Mouse (Mus musculus): Measurements from ENCODE around the gene Gm11444.

Gene Gm11444

GRCm38 (mm10) chr11:85835753-85836522 lies 14.2 kb downstream of the Gm11444 start:
- DNase-seq (ENCODE audit: low read depth, low spot score) = no peak

DNA sequence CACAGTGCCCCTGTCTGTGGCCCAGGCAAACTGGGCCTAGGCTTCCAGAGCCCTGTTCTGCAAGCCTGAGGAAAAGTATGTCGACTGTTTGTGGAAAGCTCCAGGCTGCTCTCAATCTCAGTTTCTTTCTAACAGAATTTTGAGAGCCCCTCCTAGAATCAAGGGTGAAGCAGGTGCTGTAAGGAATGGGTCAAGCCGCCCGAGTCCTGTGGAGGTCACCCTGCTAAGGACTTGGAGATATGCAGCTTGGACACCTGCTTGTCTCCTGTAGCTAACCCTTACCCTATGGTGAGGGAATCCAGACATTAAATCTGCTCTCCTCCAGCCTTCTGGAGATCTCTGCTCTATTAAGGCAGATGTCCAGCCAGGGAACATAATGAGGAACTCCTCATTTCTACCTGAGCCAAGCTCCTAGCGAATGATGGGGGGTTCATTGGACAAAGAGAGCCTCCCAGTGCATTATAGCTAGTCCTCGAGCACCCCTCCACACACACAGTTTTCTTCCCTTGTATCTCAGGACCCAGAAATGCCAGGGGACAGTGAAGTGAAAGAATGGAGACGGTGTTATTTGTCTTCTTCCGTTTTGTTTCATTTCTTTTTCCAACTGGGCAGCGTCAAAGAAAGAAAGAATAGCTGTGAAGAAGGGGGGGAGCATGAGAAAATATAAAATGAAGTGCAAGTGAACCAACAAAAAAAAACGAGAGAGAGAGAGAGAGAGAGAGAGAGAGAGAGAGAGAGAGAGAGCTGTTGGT lies 15.0 kb downstream of the Gm11444 start:
- no peak for DNase-seq (ENCODE audit: low read depth, low spot score)

DNA sequence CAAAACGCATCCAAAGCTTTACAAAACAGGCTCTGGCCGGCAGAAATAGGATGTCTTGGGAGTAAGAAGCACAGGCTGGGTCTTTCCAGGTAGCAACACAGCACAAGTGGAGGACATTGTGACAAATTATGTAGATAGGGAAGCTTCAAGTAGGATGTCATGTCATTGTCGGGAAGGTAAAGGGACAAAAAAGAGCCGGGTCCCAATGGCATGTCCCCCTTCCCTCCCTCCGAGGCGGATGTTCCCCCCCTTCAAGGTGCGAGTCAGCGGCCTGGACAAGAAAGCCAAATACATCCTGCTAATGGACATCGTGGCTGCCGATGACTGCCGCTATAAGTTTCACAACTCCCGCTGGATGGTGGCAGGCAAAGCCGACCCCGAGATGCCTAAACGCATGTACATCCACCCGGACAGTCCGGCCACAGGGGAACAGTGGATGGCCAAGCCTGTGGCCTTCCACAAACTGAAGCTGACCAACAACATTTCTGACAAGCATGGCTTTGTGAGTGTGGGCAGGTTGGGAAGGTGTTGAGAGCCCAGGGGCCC lies 15.7 kb downstream of the Gm11444 start:
- no peak for DNase-seq (ENCODE audit: low read depth, low spot score)

GRCm38 (mm10) chr11:85833761-85834385 lies 16.3 kb downstream of the Gm11444 start:
- DNase-seq (ENCODE audit: low read depth, low spot score) = peak; percentile 40

GRCm38 (mm10) chr11:85833081-85833521 lies 17.0 kb downstream of the Gm11444 start:
- DNase-seq (ENCODE audit: low read depth, low spot score) = no peak

GRCm38 (mm10) chr11:85832231-85832924 lies 17.8 kb downstream of the Gm11444 start, which contains the start of gene Tbx2:
Gene Tbx2, plus strand, starts transcription at chr11:85832551.
- peak; percentile 89 for DNase-seq (ENCODE audit: low read depth, low spot score)

- DNase-seq (ENCODE audit: low read depth, low spot score) = peak; percentile 63
These were observed 18.4 kb downstream of the Gm11444 start for GRCm38 (mm10) chr11:85831656-85832230.

- DNase-seq (ENCODE audit: low read depth, low spot score) = peak; percentile 65
These were observed 19.2 kb downstream of the Gm11444 start for GRCm38 (mm10) chr11:85830901-85831341.

- DNase-seq (ENCODE audit: low read depth, low spot score) = peak; percentile 31
These were observed 20.4 kb downstream of the Gm11444 start for GRCm38 (mm10) chr11:85829520-85830440.

GRCm38 (mm10) chr11:85828691-85829519 lies 21.2 kb downstream of the Gm11444 start:
- DNase-seq (ENCODE audit: low read depth, low spot score) = no peak

DNA sequence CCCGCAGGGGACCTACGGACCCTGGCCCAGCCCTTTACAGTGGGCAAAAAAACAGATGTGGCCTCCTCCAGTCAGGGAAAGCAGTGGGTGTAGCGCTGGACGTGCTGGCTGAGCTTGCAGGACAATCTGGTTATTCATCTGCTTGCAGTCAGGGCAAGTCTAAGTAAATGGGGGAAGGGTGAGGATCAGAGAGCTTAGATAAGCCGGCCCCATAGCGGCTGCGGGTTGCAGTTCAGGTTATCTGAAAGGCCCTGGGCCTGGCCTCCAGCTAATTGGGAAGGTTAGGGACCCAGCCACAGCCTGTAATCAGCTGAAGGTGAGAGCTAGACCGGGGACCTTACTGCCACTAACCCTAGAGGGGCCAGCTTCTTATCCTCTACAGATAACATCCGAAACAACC lies 22.8 kb downstream of the Gm11444 start:
- DNase-seq (ENCODE audit: low read depth, low spot score) = no peak

GRCm38 (mm10) chr11:85825823-85826222 lies 24.3 kb downstream of the Gm11444 start:
- DNase-seq (ENCODE audit: low read depth, low spot score) = no peak

DNA sequence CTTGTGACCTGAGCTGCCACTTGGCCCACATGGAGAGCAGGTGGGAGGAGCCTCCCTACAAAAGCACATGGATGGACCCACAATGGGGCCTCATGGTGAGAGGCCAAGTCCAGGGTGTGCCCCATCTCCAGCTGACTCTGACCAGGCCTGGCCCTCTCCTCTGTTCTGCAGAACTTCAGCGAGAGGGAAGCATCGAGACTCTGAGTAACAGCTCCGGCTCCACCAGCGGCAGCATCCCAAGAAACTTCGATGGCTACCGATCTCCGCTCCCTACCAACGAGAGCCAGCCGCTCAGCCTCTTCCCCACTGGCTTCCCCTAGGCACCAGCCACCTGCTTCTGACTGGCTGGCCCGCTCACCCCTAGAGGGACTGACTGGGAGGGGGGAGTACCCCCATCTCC lies 25.1 kb downstream of the Gm11444 start:
- no peak for DNase-seq (ENCODE audit: low read depth, low spot score)

DNA sequence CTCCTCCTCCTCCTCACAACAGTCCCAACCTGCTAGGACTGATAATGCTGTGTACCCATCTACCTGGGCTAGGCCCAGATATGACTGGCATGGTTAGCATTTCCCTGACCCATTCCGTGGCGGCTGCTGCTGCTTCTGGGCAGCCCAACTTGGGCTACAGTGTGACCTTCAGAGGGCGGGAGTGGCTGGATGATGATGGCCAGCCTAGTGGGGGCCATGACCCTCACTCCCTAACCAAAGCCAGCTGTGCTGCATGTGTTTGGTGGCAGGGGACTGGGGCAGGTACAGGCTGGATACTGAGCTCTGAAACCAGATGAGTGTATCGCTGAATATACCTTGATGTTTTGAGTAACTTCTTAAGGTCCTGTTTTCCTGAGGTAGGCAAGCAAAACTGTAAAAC lies 26.3 kb downstream of the Gm11444 start:
- DNase-seq (ENCODE audit: low read depth, low spot score) = no peak

DNA sequence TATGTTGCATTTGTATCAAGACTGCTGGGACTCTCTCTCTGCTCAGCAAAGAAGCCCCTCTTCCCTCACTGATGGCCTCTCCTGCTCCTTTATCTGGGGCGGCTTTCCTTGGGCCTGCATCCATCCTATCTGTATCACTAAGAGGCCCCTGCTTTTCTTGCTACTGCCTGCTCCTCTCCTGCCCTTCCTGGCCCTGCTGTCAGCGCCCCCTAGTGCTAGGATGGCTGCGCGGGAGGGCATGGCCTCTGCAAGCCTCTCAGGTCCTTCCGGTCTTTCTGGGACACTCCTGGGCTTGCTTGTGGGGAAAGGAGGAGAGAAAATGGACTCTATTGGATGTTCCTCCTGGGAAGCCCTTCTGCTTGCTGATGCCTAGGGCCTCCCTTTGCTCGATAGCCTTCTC lies 27.0 kb downstream of the Gm11444 start:
- DNase-seq (ENCODE audit: low read depth, low spot score) = peak; percentile 68

- DNase-seq (ENCODE audit: low read depth, low spot score) = no peak
These were observed 28.5 kb downstream of the Gm11444 start for GRCm38 (mm10) chr11:85821659-85822058.

DNA sequence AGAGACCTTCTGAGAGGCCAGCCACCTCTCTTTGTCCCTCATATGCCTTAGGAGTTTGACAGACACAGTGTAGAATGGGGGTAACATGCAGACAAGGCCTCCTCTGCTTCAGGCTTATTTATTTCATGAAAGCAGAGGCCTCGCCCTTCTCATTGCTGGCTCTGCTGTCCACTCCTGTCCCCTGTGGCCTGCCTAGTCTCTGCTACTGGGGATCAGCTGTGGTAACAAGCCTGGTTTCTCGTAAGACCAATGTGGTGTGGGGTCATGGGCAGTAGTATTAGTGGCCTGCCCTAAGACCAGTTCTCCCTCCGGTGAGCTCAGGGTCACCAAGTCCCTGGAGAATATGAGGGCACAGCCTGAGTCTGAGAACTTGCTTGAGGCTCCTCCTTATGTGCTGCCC lies 29.2 kb downstream of the Gm11444 start:
- DNase-seq (ENCODE audit: low read depth, low spot score) = no peak

DNA sequence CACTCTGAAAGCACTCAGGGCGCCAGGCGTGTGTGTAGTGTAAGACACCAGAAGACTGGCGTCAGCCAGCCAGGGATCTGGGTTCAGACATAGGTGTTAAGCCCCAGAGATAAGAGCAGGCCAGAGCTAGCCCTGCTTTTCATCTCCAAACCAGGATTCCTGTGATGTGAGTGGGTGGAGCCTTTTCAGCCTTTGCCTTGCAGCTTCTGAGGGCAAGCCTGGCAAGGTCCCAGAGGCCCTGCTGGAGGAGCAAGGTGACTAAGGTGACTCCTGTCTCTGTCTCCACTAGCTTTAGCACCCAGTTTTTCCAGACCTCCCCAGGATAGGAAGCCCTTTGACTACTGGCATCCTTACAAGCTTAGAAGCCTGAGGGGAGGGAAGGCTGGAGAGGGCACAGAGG lies 31.7 kb downstream of the Gm11444 start:
- DNase-seq (ENCODE audit: low read depth, low spot score) = no peak

GRCm38 (mm10) chr11:85816471-85816870 lies 33.7 kb downstream of the Gm11444 start:
- no peak for DNase-seq (ENCODE audit: low read depth, low spot score)
